In genomic region chr3:87960586-87961191, GRCm38 (mm10) we compare ENCODE assay signal across 8 mouse cellular contexts. TPM values are rescaled to one million over a fixed set of nuclear protein-coding genes. Genes with fewer than 3 reads are reported as not detected.
A peak's percentile ranks its signal among the peaks of the same experiment; 100 is the strongest.
DNase-seq lines count a peak whose midpoint lies in the region; ATAC-seq and TF ChIP-seq lines count a peak whose summit lies in the region.

No protein-coding gene starts in this region.

- H3K4me1 ChIP-seq in hindbrain, postnatal 0 days (ENCODE audit: insufficient read depth, low read length) = peaks cover 6% of the 10 kb centered on the region

- H3K9ac ChIP-seq in hindbrain, postnatal 0 days (replicated peaks; ENCODE audit: low read length) = peak overlapping the region; percentile 61

- intact Hi-C loops in gastrocnemius, adult 2 months (cut with DNase I) = loop anchor here (1.0 kb wide), 1 partner anchor 25 kb away; no protein-coding TSS in a partner anchor
- intact Hi-C loops in left cerebral cortex, adult 2 months (cut with DNase I) = loop anchor here (1.0 kb wide), 1 partner anchor 25 kb away; no protein-coding TSS in a partner anchor

- H3K9me3 ChIP-seq in hindbrain, postnatal 0 days (ENCODE audit: low read length) = no peaks in the 10 kb centered on the region

- H3K4me3 ChIP-seq in gastrocnemius, adult 2 months = peak overlapping the region; percentile 71
- H3K4me3 ChIP-seq in hindbrain, postnatal 0 days (ENCODE audit: low read length) = peak overlapping the region; percentile 49
- peak overlapping the region; percentile 46 for H3K4me3 ChIP-seq in left cerebral cortex, adult 2 months

- no peaks in the 10 kb centered on the region for H3K27me3 ChIP-seq in hindbrain, postnatal 0 days (ENCODE audit: insufficient read depth, low read length)

- H3K4me2 ChIP-seq in hindbrain, postnatal 0 days (ENCODE audit: low read depth, low read length) = peak overlapping the region; percentile 91

- peak; percentile 98 for DNase-seq in ZHBTc4 (ENCODE audit: low read depth, low spot score)
- peak; percentile 91 for DNase-seq in gastrocnemius, adult 2 months
- peak; percentile 96 for DNase-seq in hindbrain, postnatal 0 days (ENCODE audit: low spot score)
- peak; percentile 69 to 77 for DNase-seq in left cerebral cortex, adult 2 months (ENCODE audit: extremely low spot score in 1 of 2, low spot score in 2 of 2)
- peak; percentile 79 for DNase-seq in right cerebral cortex, adult 18-20 months
- peak; percentile 67 for DNase-seq in urinary bladder, adult 2 months (ENCODE audit: low spot score)

- WGBS in hindbrain, postnatal 0 days = under 1% methylated on average over 27 of the region's 27 CpGs

- peak; percentile 99 for ATAC-seq in common myeloid progenitor, adult 5-6 weeks (replicated peaks; ENCODE audit: low read depth, poor library complexity, severe bottlenecking)
- ATAC-seq in hindbrain, postnatal 0 days = peak; percentile 98
- ATAC-seq in megakaryocyte, adult 5-6 weeks (ENCODE audit: poor library complexity, severe bottlenecking) = peak; percentile 98

- peak; percentile 96 for TF ChIP-seq CTCF in gastrocnemius, adult 2 months (IDR thresholded peaks at IDR 0.05)
- peak; percentile 96 for TF ChIP-seq CTCF in hindbrain, postnatal 0 days (IDR thresholded peaks at IDR 0.05; ENCODE audit: low read depth)
- peak; percentile 89 for TF ChIP-seq CTCF in left cerebral cortex, adult 2 months (IDR thresholded peaks at IDR 0.05)

- H3K36me3 ChIP-seq in hindbrain, postnatal 0 days (ENCODE audit: insufficient read depth, low read length) = no peaks in the 10 kb centered on the region

- H3K27ac ChIP-seq in gastrocnemius, adult 2 months = peak overlapping the region; percentile 84
- H3K27ac ChIP-seq in hindbrain, postnatal 0 days = peak overlapping the region; percentile 61; the same call in 1 of the 2 replicates
- H3K27ac ChIP-seq in left cerebral cortex, adult 2 months = no peak overlapping the region

RNA-seq across cellular contexts. Expression of gene Nes, which starts 10.2 kb away (rescaled TPM):
- total RNA-seq in common myeloid progenitor, adult 5-6 weeks (2017) = 0.09 TPM in 1 of 2 replicates, not detected in the other
- 10 to 100 TPM in 1 of 2 experiments, 1 to 10 TPM in 1; 9.1 to 17.2 TPM for total RNA-seq in gastrocnemius, adult 2 months (2021)
- total RNA-seq in hindbrain, postnatal 0 days (2014; rRNA removed) = 37.2 and 40.0 TPM in 2 replicates
- polyA plus RNA-seq in hindbrain, postnatal 0 days (2015; fragmentation: Nextera tagmentation; extraction: Ambion mirVana) = 14.9 and 15.7 TPM in 2 replicates
- total RNA-seq in left cerebral cortex, adult 2 months (2021) = 1 to 10 TPM; 5.7 to 6.2 TPM
- not detected in 2 replicates for total RNA-seq in megakaryocyte, adult 5-6 weeks (2015)
- not detected in 2 replicates for total RNA-seq in megakaryocyte, adult 5-6 weeks (2017)
- 3.7 and 5.3 TPM in 2 replicates for polyA plus RNA-seq in urinary bladder, adult 2 months (2012; rRNA removed)

RNA-seq across cellular contexts. Expression of gene Crabp2, which starts 12.2 kb away (rescaled TPM):
- 2.0 TPM in 1 of 2 replicates, not detected in the other for total RNA-seq in common myeloid progenitor, adult 5-6 weeks (2017)
- total RNA-seq in gastrocnemius, adult 2 months (2021) = under 1 TPM in 1 of 2 experiments, not detected in 1; 0.42 TPM
- total RNA-seq in hindbrain, postnatal 0 days (2014; rRNA removed) = 9.8 and 28.6 TPM in 2 replicates
- 44.5 and 46.3 TPM in 2 replicates for polyA plus RNA-seq in hindbrain, postnatal 0 days (2015; fragmentation: Nextera tagmentation; extraction: Ambion mirVana)
- 1 to 10 TPM; 4.5 to 8.2 TPM for total RNA-seq in left cerebral cortex, adult 2 months (2021)
- 1.3 TPM in 1 of 2 replicates, not detected in the other for total RNA-seq in megakaryocyte, adult 5-6 weeks (2015)
- total RNA-seq in megakaryocyte, adult 5-6 weeks (2017) = not detected in 2 replicates
- polyA plus RNA-seq in urinary bladder, adult 2 months (2012; rRNA removed) = 0.91 and 1.4 TPM in 2 replicates

RNA-seq across cellular contexts. Expression of gene Rrnad1, which starts 30.2 kb away (rescaled TPM):
- 11.3 and 13.5 TPM in 2 replicates for total RNA-seq in common myeloid progenitor, adult 5-6 weeks (2017)
- 1 to 10 TPM; 4.7 to 5.0 TPM for total RNA-seq in gastrocnemius, adult 2 months (2021)
- 19.4 and 36.4 TPM in 2 replicates for total RNA-seq in hindbrain, postnatal 0 days (2014; rRNA removed)
- polyA plus RNA-seq in hindbrain, postnatal 0 days (2015; fragmentation: Nextera tagmentation; extraction: Ambion mirVana) = 18.1 and 19.3 TPM in 2 replicates
- total RNA-seq in left cerebral cortex, adult 2 months (2021) = 10 to 100 TPM; 22.9 to 24.7 TPM
- 7.2 and 7.8 TPM in 2 replicates for total RNA-seq in megakaryocyte, adult 5-6 weeks (2015)
- 8.7 and 10.2 TPM in 2 replicates for total RNA-seq in megakaryocyte, adult 5-6 weeks (2017)
- polyA plus RNA-seq in urinary bladder, adult 2 months (2012; rRNA removed) = 28.4 and 33.2 TPM in 2 replicates

RNA-seq across cellular contexts. Expression of gene Isg20l2, which starts 30.6 kb away (rescaled TPM):
- total RNA-seq in common myeloid progenitor, adult 5-6 weeks (2017) = 50.2 and 56.6 TPM in 2 replicates
- 1 to 10 TPM; 7.6 to 8.1 TPM for total RNA-seq in gastrocnemius, adult 2 months (2021)
- 23.8 and 26.2 TPM in 2 replicates for total RNA-seq in hindbrain, postnatal 0 days (2014; rRNA removed)
- polyA plus RNA-seq in hindbrain, postnatal 0 days (2015; fragmentation: Nextera tagmentation; extraction: Ambion mirVana) = 19.1 and 20.1 TPM in 2 replicates
- 10 to 100 TPM; 15.1 to 15.6 TPM for total RNA-seq in left cerebral cortex, adult 2 months (2021)
- total RNA-seq in megakaryocyte, adult 5-6 weeks (2015) = 27.5 and 28.8 TPM in 2 replicates
- 25.0 and 26.3 TPM in 2 replicates for total RNA-seq in megakaryocyte, adult 5-6 weeks (2017)
- 22.8 and 24.0 TPM in 2 replicates for polyA plus RNA-seq in urinary bladder, adult 2 months (2012; rRNA removed)

RNA-seq across cellular contexts. Expression of gene Bcan, which starts 39.3 kb away (rescaled TPM):
- not detected in 2 replicates for total RNA-seq in common myeloid progenitor, adult 5-6 weeks (2017)
- total RNA-seq in gastrocnemius, adult 2 months (2021) = not detected
- total RNA-seq in hindbrain, postnatal 0 days (2014; rRNA removed) = 318 and 347 TPM in 2 replicates
- polyA plus RNA-seq in hindbrain, postnatal 0 days (2015; fragmentation: Nextera tagmentation; extraction: Ambion mirVana) = 229 and 237 TPM in 2 replicates
- 100 to 1,000 TPM; 241 to 256 TPM for total RNA-seq in left cerebral cortex, adult 2 months (2021)
- total RNA-seq in megakaryocyte, adult 5-6 weeks (2015) = not detected in 2 replicates
- not detected in 2 replicates for total RNA-seq in megakaryocyte, adult 5-6 weeks (2017)
- 0.15 and 0.28 TPM in 2 replicates for polyA plus RNA-seq in urinary bladder, adult 2 months (2012; rRNA removed)
